Mouse (Mus musculus) CH12.LX (cell line): Measurements from ENCODE around the gene Defb45. TPM values are rescaled to one million over a fixed set of nuclear protein-coding genes. Genes with fewer than 3 reads are reported as not detected.

Source experiments
- DNase-seq: peaks from one replicate; pipeline ENCODE4 v3.0.0-alpha.2; 2013; ENCODE audit errors: extremely low read depth
- H3K27ac ChIP-seq: 2 replicates; pipeline ENCODE4 v1.5.1; 2012; ENCODE audit warnings: low read depth, mild to moderate bottlenecking, control low read depth, moderate library complexity; ENCODE audit not compliant: insufficient read depth
- H3K27me3 ChIP-seq: replicated peaks from 2 replicates; pipeline ENCODE3; 2012; ENCODE audit warnings: inconsistent platforms
- H3K36me3 ChIP-seq, 2 experiments: replicated peaks in 1 of 2; 2 replicates each; pipeline versions ENCODE3 to v1.6.1; 2012; ENCODE audit warnings: inconsistent platforms in 1 of 2, low read length in 1 of 2, mild to moderate bottlenecking in 1 of 2, mixed read lengths in 1 of 2, moderate library complexity in 1 of 2; ENCODE audit not compliant: control insufficient read depth in 1 of 2, insufficient read depth in 1 of 2
- H3K4me1 ChIP-seq, 2 experiments: 2 replicates each; pipeline ENCODE4 v1.6.1; 2012; ENCODE audit warnings: inconsistent platforms in 1 of 2, moderate library complexity in 1 of 2; ENCODE audit not compliant: insufficient read depth in 2 of 2, control insufficient read depth in 1 of 2
- H3K4me2 ChIP-seq: 2 replicates; pipeline ENCODE4 v1.6.1; 2012; ENCODE audit warnings: low read depth, mild to moderate bottlenecking, control low read depth; ENCODE audit not compliant: poor library complexity, insufficient read depth, severe bottlenecking
- H3K4me3 ChIP-seq, 3 experiments: fragments of 150-350 bp in 1 of 3; sonication (generic) in 1 of 3; replicated peaks in 1 of 3; 2 replicates each; pipeline versions ENCODE3 to v1.5.1; 2011 to 2012; ENCODE audit warnings: low read depth in 2 of 3, low read length in 2 of 3, mild to moderate bottlenecking in 2 of 3, moderate library complexity in 2 of 3, control low read depth in 1 of 3, improper control_type of control experiment in 1 of 3, inconsistent platforms in 1 of 3, mixed read lengths in 1 of 3; ENCODE audit not compliant: poor library complexity in 1 of 3
- H3K79me2 ChIP-seq: replicated peaks from 2 replicates; pipeline ENCODE4 v1.6.1; 2012; ENCODE audit warnings: mild to moderate bottlenecking, moderate library complexity; ENCODE audit not compliant: control insufficient read depth, poor library complexity, insufficient read depth, severe bottlenecking; ENCODE audit errors: extremely low read depth
- H3K9ac ChIP-seq: 2 replicates; pipeline ENCODE4 v1.6.1; 2012; ENCODE audit warnings: low read depth, mild to moderate bottlenecking, control low read depth, moderate library complexity; ENCODE audit not compliant: insufficient read depth
- H3K9me3 ChIP-seq: replicated peaks from 2 replicates; pipeline ENCODE3; 2012; ENCODE audit warnings: low read length, inconsistent platforms, mixed read lengths
- CTCF ChIP-seq, 2 experiments: IDR thresholded peaks in 1 of 2; conservative IDR thresholded peaks in 1 of 2; 2 replicates each; pipeline ENCODE4 v1.5.1; 2011 to 2012; ENCODE audit warnings: low read depth in 2 of 2, low read length in 2 of 2, improper control_type of control experiment in 1 of 2, inconsistent platforms in 1 of 2, mild to moderate bottlenecking in 1 of 2, moderate library complexity in 1 of 2
- ETS1 ChIP-seq: conservative IDR thresholded peaks from 2 replicates; pipeline ENCODE4 v1.6.1; 2012; ENCODE audit warnings: low read depth, mild to moderate bottlenecking, inconsistent platforms, low read length, improper control_type of control experiment, moderate library complexity
- HCFC1 ChIP-seq: IDR thresholded peaks from 2 replicates; pipeline ENCODE4 v1.6.1; 2012; ENCODE audit warnings: low read depth, mild to moderate bottlenecking, inconsistent platforms, low read length, improper control_type of control experiment
- IRF4 ChIP-seq: IDR thresholded peaks from 2 replicates; pipeline ENCODE4 v1.6.1; 2014; ENCODE audit warnings: low read depth, mild to moderate bottlenecking, inconsistent platforms, low read length, improper control_type of control experiment
- JUND ChIP-seq: conservative IDR thresholded peaks from 2 replicates; pipeline ENCODE4 v1.6.1; 2011; ENCODE audit warnings: low read depth, low read length, improper control_type of control experiment
- MXI1 ChIP-seq: IDR thresholded peaks from 2 replicates; pipeline ENCODE4 v1.6.1; 2011; ENCODE audit warnings: mild to moderate bottlenecking, low read depth, low read length, improper control_type of control experiment
- NELFE ChIP-seq: IDR thresholded peaks from 2 replicates; pipeline ENCODE4 v1.6.1; 2011; ENCODE audit warnings: low read depth, low read length, improper control_type of control experiment
- NRF1 ChIP-seq: IDR thresholded peaks from 2 replicates; pipeline ENCODE4 v1.6.1; 2014; ENCODE audit warnings: low read depth, mild to moderate bottlenecking, inconsistent platforms, low read length, improper control_type of control experiment, moderate library complexity
- PAX5 ChIP-seq: IDR thresholded peaks from 2 replicates; pipeline ENCODE4 v1.6.1; 2012; ENCODE audit warnings: low read length, inconsistent platforms, mixed read lengths
- RAD21 ChIP-seq: IDR thresholded peaks from 2 replicates; pipeline ENCODE4 v1.6.1; 2011; ENCODE audit warnings: low read depth, mild to moderate bottlenecking, low read length, improper control_type of control experiment, moderate library complexity
- SIN3A ChIP-seq: IDR thresholded peaks from 2 replicates; pipeline ENCODE4 v1.6.1; 2012; ENCODE audit warnings: low read length, improper control_type of control experiment, inconsistent platforms
- SMC3 ChIP-seq: IDR thresholded peaks from 2 replicates; pipeline ENCODE4 v1.6.1; 2011; ENCODE audit warnings: low read depth, low read length, improper control_type of control experiment
- TBP ChIP-seq: conservative IDR thresholded peaks from 2 replicates; pipeline ENCODE4 v1.6.1; 2011; ENCODE audit warnings: low read depth, low read length, improper control_type of control experiment
- ZMIZ1 ChIP-seq: IDR thresholded peaks from 2 replicates; pipeline ENCODE4 v1.6.1; 2012; ENCODE audit warnings: low read depth, mild to moderate bottlenecking, inconsistent platforms, low read length, improper control_type of control experiment
- dilution Hi-C: fragments of 300-500 bp; cut with MboI; formaldehyde crosslinking; loops from 2 replicates; pipeline ENCODE4 v1.14.3; 2020; ENCODE audit warnings: low sequenced_read_pairs; ENCODE audit not compliant: extremely low pct_unique_long_range_greater_than_20kb, extremely low pct_ligation_motif_present
- in situ Hi-C: fragments of 300-500 bp; cut with MboI; formaldehyde crosslinking; loops from 3 replicates; pipeline ENCODE4 v1.14.3; 2019; ENCODE audit warnings: low sequenced_read_pairs, low pct_ligation_motif_present, low pct_unique_long_range_greater_than_20kb, mixed read lengths
- polyA plus RNA-seq: library from polyadenylated mRNA; unstranded; fragments of >175 nt; gene quantifications from 2 replicates; pipeline ENCODE4 v1.2.1, GENCODE M21; 2012; ENCODE audit warnings: low read depth; ENCODE audit not compliant: insufficient read length
- total RNA-seq, 2 experiments: library from RNA; depleted of rRNA; stranded (reverse); fragments of 300-350 nt in 1 of 2; fragments of >200 nt in 1 of 2; gene quantifications; 2 replicates each; pipeline ENCODE4 v1.2.3; 2012 to 2014

Gene Defb45
- total and polyA plus RNA-seq, 3 experiments: not detected

GRCm38 (mm10) chr2:152580107-152580506 is 19.1 kb downstream of the Defb45 start, which contains the start of gene Defb19:
Defb19 (minus strand) TSS chr2:152580312.
- Histone ChIP-seq H3K27ac (no peak within 1 kb of the TSS), H3K9me3 (no peaks in the 10 kb centered on the region), H3K4me3 (no peak within 1 kb of the TSS), H3K79me2 (no peaks in the 10 kb centered on the region), H3K27me3 (peaks cover 55% of the 10 kb centered on the region), H3K9ac (no peak within 1 kb of the TSS), H3K4me1 (no peaks in the 10 kb centered on the region), H3K4me2 (no peak within 1 kb of the TSS), H3K36me3 (no peaks in the 10 kb centered on the region)
- in situ Hi-C loops: loop anchor here (25.0 kb wide), 1 partner anchor 118 kb away; the partner anchor contains the start of gene Defb23
- DNase-seq: no peak
- dilution Hi-C loops: no loop called here
- no peak for TF ChIP-seq SIN3A
- TF ChIP-seq ZMIZ1: no peak
- TF ChIP-seq ETS1: no peak
- TF ChIP-seq NRF1: no peak
- no peak for TF ChIP-seq IRF4
- TF ChIP-seq SMC3: no peak
- no peak for TF ChIP-seq JUND

- TF ChIP-seq HCFC1 (no peak), ZMIZ1 (no peak), RAD21 (no peak), TBP (no peak), NELFE (no peak), PAX5 (no peak), MXI1 (no peak), CTCF (conservative IDR thresholded peaks at IDR 0.05 in 1 of 2, IDR thresholded peaks at IDR 0.05 in 1 of 2; ENCODE audit: low read depth in 2 of 2, low read length in 2 of 2) (no peak)
- no peak for DNase-seq
- dilution Hi-C loops (no loop called here), in situ Hi-C loops (no loop called here)
- Histone ChIP-seq H3K4me2 (no peak overlapping the region), H3K9ac (no peak overlapping the region), H3K36me3 (no peaks in the 10 kb centered on the region), H3K9me3 (peaks cover 5% of the 10 kb centered on the region), H3K79me2 (no peaks in the 10 kb centered on the region), H3K4me3 (no peak overlapping the region), H3K27me3 (peaks cover 55% of the 10 kb centered on the region), H3K27ac (no peak overlapping the region), H3K4me1 (no peaks in the 10 kb centered on the region)
Observed at GRCm38 (mm10) chr2:152573484-152573883, 25.7 kb downstream of the Defb45 start.
